Mouse (Mus musculus) kidney, embryonic 15.5 days (tissue): Measurements from ENCODE around the gene Nos1ap. TPM values are rescaled to one million over a fixed set of nuclear protein-coding genes. Genes with fewer than 3 reads are reported as not detected.

Experiments used
- ATAC-seq: fragments of 200-750 bp; cut with Nextera tagmentation; replicated peaks from 2 replicates; pipeline ENCODE4 v1.8.0; 2017; ENCODE audit warnings: moderate TSS enrichment; ENCODE audit not compliant: low FRiP score
- H3K27ac ChIP-seq: fragments of 300-500 bp; sonication (generic); 2 replicates; pipeline ENCODE4 v1.5.1; 2015; ENCODE audit warnings: mild to moderate bottlenecking, inconsistent platforms
- H3K27me3 ChIP-seq: fragments of 300-500 bp; sonication (generic); 2 replicates; pipeline ENCODE4 v1.6.1; 2015; ENCODE audit warnings: inconsistent platforms
- H3K36me3 ChIP-seq: fragments of 300-500 bp; sonication (generic); 2 replicates; pipeline ENCODE4 v1.6.1; 2015; ENCODE audit warnings: inconsistent platforms
- H3K4me1 ChIP-seq: fragments of 300-500 bp; sonication (generic); 2 replicates; pipeline ENCODE4 v1.6.1; 2015; ENCODE audit warnings: inconsistent platforms
- H3K4me2 ChIP-seq: fragments of 300-500 bp; sonication (generic); 2 replicates; pipeline ENCODE4 v1.6.1; 2015; ENCODE audit warnings: moderate library complexity, mild to moderate bottlenecking, inconsistent platforms
- H3K4me3 ChIP-seq: fragments of 300-500 bp; sonication (generic); replicated peaks from 2 replicates; pipeline ENCODE4 v1.5.1; 2015; ENCODE audit warnings: mild to moderate bottlenecking, inconsistent platforms
- H3K9ac ChIP-seq: fragments of 300-500 bp; sonication (generic); 2 replicates; pipeline ENCODE4 v1.6.1; 2015; ENCODE audit warnings: mild to moderate bottlenecking, inconsistent platforms
- H3K9me3 ChIP-seq: fragments of 300-500 bp; sonication (generic); replicated peaks from 2 replicates; pipeline ENCODE4 v1.6.1; 2016; ENCODE audit warnings: inconsistent platforms
- WGBS: fragments of 180-500 bp; shearing (Covaris S2); methylation state at CpG from one replicate; pipeline ENCODE4 v1.1.7; 2015; ENCODE audit warnings: mixed read lengths; 5-methylcytosine and 5-hydroxymethylcytosine counted together
- polyA plus RNA-seq: library from polyadenylated mRNA; unstranded; fragments of >200 nt; fragmentation: Nextera tagmentation; extraction: Ambion mirVana; gene quantifications from 2 replicates; pipeline ENCODE4 v1.2.1, GENCODE M21; 2015

The Nos1ap gene
- polyA plus RNA-seq, 1 experiment from 2014 or later: 18.2 TPM

DNA sequence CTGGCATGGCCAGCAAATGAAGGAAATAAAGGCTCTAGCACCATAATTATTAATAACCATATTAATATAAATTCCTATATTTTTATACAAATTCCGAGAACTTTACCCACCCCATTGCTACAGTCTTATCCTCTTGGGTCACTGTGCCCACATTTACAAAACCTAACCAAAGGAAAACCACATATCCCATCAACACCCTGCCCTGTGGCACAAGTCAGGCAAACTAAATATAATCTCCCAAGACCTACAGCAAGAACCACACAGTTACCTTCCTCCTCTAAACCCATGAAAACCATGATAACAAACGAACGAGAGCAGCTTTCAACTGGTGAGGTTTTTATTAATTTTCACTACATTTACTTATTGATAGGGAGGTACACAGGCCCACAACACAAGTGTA, 53.3 kb downstream of the Nos1ap start:
- no peaks in the 10 kb centered on the region for H3K9me3 ChIP-seq
- no peak overlapping the region for H3K4me2 ChIP-seq
- no peaks in the 10 kb centered on the region; the same call in 1 of the 2 replicates for H3K36me3 ChIP-seq
- H3K27me3 ChIP-seq: no peaks in the 10 kb centered on the region
- H3K27ac ChIP-seq: no peak overlapping the region
- H3K4me1 ChIP-seq: no peaks in the 10 kb centered on the region; the same call in 1 of the 2 replicates
- 91% methylated on average over 3 of the region's 3 CpGs for WGBS
- no peak overlapping the region for H3K4me3 ChIP-seq
- no peak overlapping the region for H3K9ac ChIP-seq
- ATAC-seq: no peak

DNA sequence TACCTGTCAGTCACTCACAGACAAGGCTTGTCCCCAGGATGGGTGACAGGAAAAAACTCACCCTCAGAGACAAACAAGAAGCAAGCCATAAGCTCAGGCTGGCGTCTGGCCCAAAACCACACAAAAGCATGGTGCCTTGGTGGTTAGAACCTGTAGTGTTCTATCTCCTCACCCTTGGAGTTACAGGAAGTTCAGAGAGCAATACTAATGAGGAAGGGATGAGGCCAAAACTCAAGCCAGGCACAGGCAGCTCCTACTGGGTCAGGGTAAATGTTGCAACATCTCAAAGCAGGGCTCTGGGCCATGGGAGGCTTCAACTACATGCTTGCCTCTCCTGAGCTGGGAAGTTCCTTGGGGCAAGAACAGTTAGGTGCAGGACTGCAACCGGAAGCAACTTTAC, 54.4 kb downstream of the Nos1ap start:
- no peaks in the 10 kb centered on the region for H3K27me3 ChIP-seq
- H3K9ac ChIP-seq: no peak overlapping the region
- no peaks in the 10 kb centered on the region for H3K9me3 ChIP-seq
- no peak for ATAC-seq
- no peaks in the 10 kb centered on the region; the same call in 1 of the 2 replicates for H3K4me1 ChIP-seq
- H3K4me3 ChIP-seq: no peak overlapping the region
- no peaks in the 10 kb centered on the region for H3K36me3 ChIP-seq
- H3K4me2 ChIP-seq: no peak overlapping the region
- WGBS: 87% methylated on average over 2 of the region's 2 CpGs
- no peak overlapping the region; the same call in 1 of the 2 replicates for H3K27ac ChIP-seq

DNA sequence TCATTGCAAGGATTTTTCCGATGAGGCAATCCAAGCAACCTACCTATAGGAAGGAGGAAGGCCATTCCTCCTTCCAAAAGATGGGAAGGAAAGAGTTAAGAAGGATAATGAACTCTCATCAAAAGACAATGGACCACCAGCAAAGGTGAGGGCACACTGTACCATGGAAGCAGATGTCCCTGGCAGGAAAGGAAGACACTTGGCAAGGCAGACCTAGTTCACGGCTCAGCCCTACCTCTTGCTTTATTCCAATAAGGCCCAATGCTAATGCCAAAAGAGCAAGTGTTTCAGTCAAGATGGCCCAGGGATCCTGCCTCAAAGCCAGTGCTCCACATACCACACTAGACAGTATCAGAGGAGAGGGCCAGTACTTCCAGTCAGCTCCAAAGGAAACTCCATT, 58.4 kb downstream of the Nos1ap start:
- no peaks in the 10 kb centered on the region for H3K27me3 ChIP-seq
- H3K36me3 ChIP-seq: no peaks in the 10 kb centered on the region
- H3K9ac ChIP-seq: no peak overlapping the region
- no peak overlapping the region for H3K4me3 ChIP-seq
- H3K9me3 ChIP-seq: no peaks in the 10 kb centered on the region
- H3K27ac ChIP-seq: no peak overlapping the region
- H3K4me2 ChIP-seq: no peak overlapping the region
- no peak for ATAC-seq
- WGBS: 80% methylated on average over 2 of the region's 2 CpGs
- H3K4me1 ChIP-seq: no peaks in the 10 kb centered on the region; the same call in 1 of the 2 replicates

DNA sequence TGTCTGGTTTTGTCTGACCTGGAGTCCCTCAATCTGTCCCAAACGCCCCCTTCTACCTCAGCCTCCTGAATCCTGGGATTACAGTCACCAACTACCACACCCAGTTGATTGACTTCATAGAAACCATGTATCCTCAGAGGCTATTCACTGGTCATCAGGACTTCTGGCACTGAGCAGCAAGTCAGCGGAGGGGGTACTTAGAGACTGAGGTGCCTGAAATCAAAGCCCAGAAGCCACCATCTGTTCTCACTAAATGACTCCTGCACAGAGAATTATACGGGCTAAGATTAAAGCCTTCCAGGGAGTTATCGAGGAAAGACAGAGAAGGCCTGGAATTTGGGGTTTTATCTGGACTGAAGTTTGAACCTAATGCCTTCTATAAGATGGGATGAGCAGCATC, 59.2 kb downstream of the Nos1ap start:
- H3K9me3 ChIP-seq: no peaks in the 10 kb centered on the region
- H3K27ac ChIP-seq: no peak overlapping the region
- WGBS: 45% methylated on average over 4 of the region's 4 CpGs
- no peak for ATAC-seq
- no peak overlapping the region for H3K4me2 ChIP-seq
- H3K9ac ChIP-seq: no peak overlapping the region
- no peak overlapping the region for H3K4me3 ChIP-seq
- no peaks in the 10 kb centered on the region; the same call in 1 of the 2 replicates for H3K4me1 ChIP-seq
- no peaks in the 10 kb centered on the region for H3K36me3 ChIP-seq
- no peaks in the 10 kb centered on the region for H3K27me3 ChIP-seq

DNA sequence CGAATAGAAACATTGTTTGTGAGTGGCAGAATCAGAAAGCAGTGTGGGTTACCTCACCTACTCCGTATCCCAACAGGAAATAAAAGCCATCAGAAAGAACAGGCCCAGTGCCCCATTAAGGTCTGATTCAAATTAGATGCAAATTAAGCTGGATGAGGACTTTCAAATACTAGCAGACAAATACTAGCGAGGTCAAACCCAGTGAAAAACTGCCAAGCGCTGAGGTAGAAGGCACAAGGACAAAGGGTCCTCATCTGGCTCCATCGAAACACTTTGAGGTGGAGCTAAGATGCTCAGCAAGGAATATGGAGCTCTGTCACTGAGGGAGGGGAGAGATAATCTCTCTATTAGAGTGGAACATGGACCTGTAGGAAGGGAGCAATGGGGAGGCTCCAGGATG, 66.8 kb downstream of the Nos1ap start:
- Histone ChIP-seq H3K27me3 (no peaks in the 10 kb centered on the region), H3K36me3 (no peaks in the 10 kb centered on the region), H3K9ac (no peak overlapping the region), H3K27ac (no peak overlapping the region), H3K9me3 (no peaks in the 10 kb centered on the region), H3K4me2 (no peak overlapping the region), H3K4me3 (no peak overlapping the region), H3K4me1 (peaks cover 37% of the 10 kb centered on the region)
- no peak for ATAC-seq
- 76% methylated on average over 5 of the region's 5 CpGs for WGBS

DNA sequence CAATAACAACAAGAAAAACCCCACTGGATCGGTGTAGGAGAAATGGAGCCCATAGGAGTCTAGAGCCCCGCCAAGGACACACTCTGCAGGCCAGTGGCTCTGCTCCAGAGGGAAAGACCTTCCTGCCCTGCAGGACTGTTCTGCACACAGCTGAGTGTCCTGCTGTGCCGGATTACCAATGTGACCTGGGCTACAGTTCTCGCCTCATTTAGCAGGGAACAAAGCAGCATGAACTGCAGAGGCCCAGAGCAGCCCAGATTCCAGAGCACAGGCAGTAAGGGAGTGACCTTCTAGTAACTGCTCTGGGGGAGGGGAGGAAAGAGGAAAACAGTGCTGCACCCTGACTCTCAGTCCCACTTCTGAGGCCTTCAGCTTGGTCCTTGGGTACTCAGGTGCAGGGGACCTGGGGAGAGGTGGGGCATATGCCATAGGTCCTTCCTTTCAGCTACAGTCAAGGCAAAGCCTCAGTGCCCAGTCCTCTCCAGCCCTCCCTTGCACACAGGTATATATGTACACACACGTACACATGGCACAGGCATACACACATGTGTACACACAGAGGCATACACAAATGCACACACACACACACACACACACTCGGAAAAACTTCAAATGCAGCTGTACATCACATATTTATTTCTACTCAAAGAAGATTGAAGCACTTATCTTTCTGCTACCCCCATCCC, 68.0 kb downstream of the Nos1ap start:
- Histone ChIP-seq H3K4me3 (no peak overlapping the region), H3K27me3 (no peaks in the 10 kb centered on the region), H3K4me1 (peaks cover 39% of the 10 kb centered on the region), H3K36me3 (no peaks in the 10 kb centered on the region), H3K9ac (no peak overlapping the region), H3K27ac (peak overlapping the region; percentile 84), H3K9me3 (no peaks in the 10 kb centered on the region), H3K4me2 (no peak overlapping the region)
- ATAC-seq: peak; percentile 93
- WGBS: 39% methylated on average over 6 of the region's 6 CpGs

DNA sequence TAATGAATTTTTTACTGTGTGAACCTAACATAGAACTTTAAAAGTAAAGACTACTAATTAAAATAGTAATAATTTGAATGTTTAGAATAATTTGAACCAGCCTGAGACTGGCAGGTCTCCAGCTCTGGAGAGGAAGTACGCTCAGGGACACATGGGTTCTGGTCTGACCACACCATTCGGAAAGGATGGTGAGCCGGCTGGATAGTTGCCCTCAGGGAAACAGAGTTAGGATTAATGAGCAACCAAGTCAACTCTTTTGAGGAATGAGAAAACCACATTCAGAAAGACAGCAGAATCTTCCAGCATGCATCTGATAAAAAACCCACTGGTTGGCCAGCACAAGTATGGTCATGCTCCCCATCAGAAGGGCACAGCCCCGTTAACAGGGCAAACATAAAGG, 69.5 kb downstream of the Nos1ap start:
- H3K4me1 ChIP-seq: peaks cover 49% of the 10 kb centered on the region
- ATAC-seq: no peak
- WGBS: 72% methylated on average over 4 of the region's 4 CpGs

DNA sequence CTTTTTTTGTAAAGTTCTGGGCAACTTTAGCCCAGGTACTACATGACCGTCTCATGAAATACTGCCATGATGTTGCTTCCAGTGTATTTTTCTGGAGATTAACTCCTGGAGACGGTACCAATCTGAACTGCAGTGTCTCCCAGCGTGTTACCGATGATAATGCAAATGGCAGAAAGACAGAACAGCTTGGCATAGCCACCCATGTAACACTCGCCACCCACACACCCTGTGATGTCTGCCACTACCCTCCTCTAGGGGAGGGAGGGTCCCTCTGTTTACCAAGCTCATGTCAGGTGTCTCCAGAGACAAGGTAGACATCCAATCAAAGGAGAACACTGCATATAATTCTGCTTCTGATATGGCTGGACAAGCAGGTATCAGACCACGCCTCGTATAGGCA, 70.0 kb downstream of the Nos1ap start:
- Histone ChIP-seq H3K4me2 (no peak overlapping the region), H3K27me3 (no peaks in the 10 kb centered on the region), H3K27ac (no peak overlapping the region), H3K9me3 (no peaks in the 10 kb centered on the region), H3K4me3 (no peak overlapping the region), H3K36me3 (no peaks in the 10 kb centered on the region), H3K9ac (no peak overlapping the region), H3K4me1 (peaks cover 49% of the 10 kb centered on the region)
- no peak for ATAC-seq
- WGBS: 91% methylated on average over 7 of the region's 7 CpGs

More for the DNA sequence above, 69.5 kb downstream of the Nos1ap start:
- Histone ChIP-seq H3K4me2 (no peak overlapping the region), H3K36me3 (no peaks in the 10 kb centered on the region), H3K9me3 (no peaks in the 10 kb centered on the region), H3K9ac (no peak overlapping the region), H3K27ac (0 out of 2 replicates have a peak overlapping the region, but pooled peaks have one; percentile 84), H3K4me3 (no peak overlapping the region), H3K27me3 (no peaks in the 10 kb centered on the region)

DNA sequence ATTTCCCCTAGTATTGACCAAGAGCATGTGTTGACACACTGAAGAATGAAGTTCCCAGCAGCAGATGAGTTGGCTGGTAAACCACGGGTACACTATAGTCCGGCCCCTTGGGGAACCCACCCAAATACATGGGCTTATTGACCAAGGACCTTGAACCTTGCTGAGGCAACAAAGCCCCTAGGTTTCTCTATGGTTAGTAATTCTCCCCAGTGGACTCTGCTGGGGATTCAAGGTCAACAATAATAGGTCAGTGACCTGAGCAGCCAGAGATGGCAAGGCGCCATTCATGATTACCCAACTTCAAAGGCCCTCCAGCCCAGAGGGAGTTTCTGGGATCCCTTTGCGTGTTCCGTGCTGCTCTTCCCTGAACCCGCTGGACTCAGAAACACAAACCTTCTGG, 73.5 kb downstream of the Nos1ap start:
- Histone ChIP-seq H3K27me3 (no peaks in the 10 kb centered on the region), H3K4me2 (no peak overlapping the region), H3K9ac (no peak overlapping the region), H3K36me3 (no peaks in the 10 kb centered on the region), H3K4me1 (peaks cover 43% of the 10 kb centered on the region), H3K9me3 (no peaks in the 10 kb centered on the region), H3K27ac (0 out of 2 replicates have a peak overlapping the region, but pooled peaks have one; percentile 6), H3K4me3 (no peak overlapping the region)
- 78% methylated on average over 6 of the region's 6 CpGs for WGBS
- no peak; the same call in 1 of the 2 replicates for ATAC-seq

DNA sequence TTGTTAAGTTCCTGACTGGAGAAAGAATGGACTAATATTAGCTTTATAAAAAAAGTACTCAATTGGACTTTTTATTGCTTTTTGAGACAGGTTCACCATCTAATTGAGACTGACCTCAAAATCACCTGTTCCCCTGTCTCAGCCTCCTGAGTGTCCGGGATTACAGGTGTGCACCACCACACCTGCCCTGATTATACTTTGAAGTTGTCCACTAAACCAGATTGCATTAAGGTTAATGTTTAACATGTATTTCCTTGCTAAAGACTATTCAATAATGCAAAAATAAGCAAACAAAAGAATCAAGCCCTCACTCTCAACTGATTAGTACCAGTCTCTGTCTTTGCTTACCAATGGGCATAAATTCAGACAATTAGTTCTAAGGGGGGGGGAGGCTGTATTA, 74.2 kb downstream of the Nos1ap start:
- no peak overlapping the region for H3K9ac ChIP-seq
- H3K4me2 ChIP-seq: no peak overlapping the region
- no peaks in the 10 kb centered on the region for H3K9me3 ChIP-seq
- peaks cover 36% of the 10 kb centered on the region for H3K4me1 ChIP-seq
- no peak overlapping the region for H3K4me3 ChIP-seq
- H3K27me3 ChIP-seq: no peaks in the 10 kb centered on the region
- H3K36me3 ChIP-seq: no peaks in the 10 kb centered on the region
- H3K27ac ChIP-seq: 0 out of 2 replicates have a peak overlapping the region, but pooled peaks have one; percentile 6
- 67% methylated on average over 1 of the region's 1 CpGs for WGBS
- ATAC-seq: no peak

DNA sequence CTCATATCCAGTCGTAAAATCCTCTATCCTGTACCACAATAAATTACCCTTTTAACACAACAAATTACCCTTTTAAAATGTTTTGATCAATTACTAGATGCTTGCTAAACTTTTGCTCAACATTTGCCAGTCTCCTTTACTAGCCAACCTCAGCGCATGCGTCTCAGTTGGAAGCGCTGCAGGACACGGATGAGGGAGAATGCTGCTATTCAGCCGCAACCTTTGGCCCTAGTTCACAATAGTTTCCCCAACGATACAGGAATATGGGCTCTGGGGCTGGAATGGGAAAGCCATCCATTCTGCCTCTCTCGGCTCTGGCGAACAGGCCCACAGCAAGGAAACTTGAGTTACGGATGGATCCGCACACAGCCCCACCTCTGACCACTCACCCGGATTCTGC, 75.4 kb downstream of the Nos1ap start:
- Histone ChIP-seq H3K4me1 (peaks cover 33% of the 10 kb centered on the region), H3K4me3 (no peak overlapping the region), H3K9ac (no peak overlapping the region), H3K27me3 (no peaks in the 10 kb centered on the region), H3K9me3 (no peaks in the 10 kb centered on the region), H3K4me2 (no peak overlapping the region), H3K36me3 (no peaks in the 10 kb centered on the region), H3K27ac (0 out of 2 replicates have a peak overlapping the region, but pooled peaks have one; percentile 28)
- ATAC-seq: peak; percentile 58; the same call in 1 of the 2 replicates
- 62% methylated on average over 12 of the region's 12 CpGs for WGBS

DNA sequence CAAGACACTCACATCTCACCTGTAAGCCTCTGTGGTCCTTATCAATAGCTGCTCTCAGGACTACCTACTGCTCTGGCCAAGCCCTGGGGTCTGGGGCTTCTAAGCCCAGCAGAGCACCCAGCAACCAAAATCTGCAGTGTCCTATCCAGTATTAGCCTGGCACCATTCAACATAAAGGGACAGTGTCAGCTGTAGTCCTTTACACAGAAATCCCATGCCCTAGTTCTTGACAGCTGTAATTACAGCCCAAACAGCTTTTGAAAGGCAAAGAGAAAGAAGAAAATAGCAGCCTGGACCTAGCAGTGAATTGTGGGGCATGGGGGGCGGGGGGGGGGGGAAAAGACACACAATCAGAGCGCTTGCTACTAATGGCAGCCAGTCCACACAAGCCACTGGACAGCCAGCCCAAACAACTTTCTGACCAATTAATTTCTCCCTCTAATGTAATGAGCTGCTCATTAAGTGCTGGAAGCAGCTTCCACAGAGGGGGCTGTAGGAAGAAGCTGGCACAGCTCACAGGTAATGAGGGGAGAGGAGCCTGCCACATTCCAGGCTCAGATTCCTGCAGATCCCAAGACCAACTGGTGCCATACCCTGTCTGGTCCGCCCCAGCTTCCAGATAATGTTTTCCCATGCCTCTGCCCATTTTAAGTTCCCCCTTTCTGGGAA, 77.1 kb downstream of the Nos1ap start:
- Histone ChIP-seq H3K27me3 (no peaks in the 10 kb centered on the region), H3K4me1 (peaks cover 33% of the 10 kb centered on the region), H3K36me3 (no peaks in the 10 kb centered on the region), H3K9ac (no peak overlapping the region), H3K4me3 (no peak overlapping the region), H3K4me2 (no peak overlapping the region), H3K27ac (no peak overlapping the region), H3K9me3 (no peaks in the 10 kb centered on the region)
- whole genome bisulfite sequencing: 73% methylated on average over 2 of the region's 3 CpGs
- no peak; the same call in 1 of the 2 replicates for ATAC-seq
